Mouse (Mus musculus) megakaryocyte, embryonic 14.5 days (primary cell): ENCODE results near the gene Ntsr1.

ENCODE experiments used
- FLI1 ChIP-seq: IDR thresholded peaks from 2 replicates; pipeline ENCODE4 v1.6.1; 2012; ENCODE audit warnings: low read length, inconsistent platforms, mixed read lengths
- GATA1 ChIP-seq: IDR thresholded peaks from 3 replicates; pipeline ENCODE4 v1.6.1; 2012; ENCODE audit warnings: mixed read lengths, low read length, inconsistent platforms, borderline replicate concordance

DNA sequence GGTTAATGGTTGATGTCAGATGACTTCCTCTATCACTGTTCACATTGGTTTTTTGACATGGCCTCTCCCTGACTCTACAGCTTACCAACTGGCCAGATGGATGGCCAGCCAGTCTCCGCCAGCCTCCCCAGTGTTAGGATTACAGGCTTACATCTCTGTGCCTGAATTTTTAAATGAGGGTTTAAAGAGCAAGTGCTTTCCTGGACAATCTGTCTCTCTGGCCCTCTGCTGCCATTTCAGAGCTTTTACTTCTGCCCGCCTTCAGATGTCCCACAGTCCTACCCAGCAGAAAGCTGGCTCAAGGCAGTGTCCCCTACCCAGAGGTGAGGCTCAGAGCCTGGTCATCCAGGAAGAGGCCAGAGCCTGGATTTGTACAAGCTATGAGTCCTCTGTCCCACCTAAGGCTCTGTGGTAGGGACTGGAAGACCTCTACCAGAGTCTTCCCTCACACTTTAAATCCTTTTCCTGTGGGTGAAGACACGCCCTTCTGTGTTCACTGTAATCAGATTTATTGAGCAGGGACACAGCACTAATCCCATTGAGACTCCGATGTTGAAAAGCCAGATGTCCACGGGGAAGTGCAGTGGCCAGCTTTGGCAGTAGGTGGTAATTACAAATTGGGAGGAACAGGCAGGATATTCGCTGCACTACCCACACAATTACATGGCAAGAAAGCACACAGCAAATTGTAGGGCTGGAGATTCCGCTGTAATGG is 32.1 kb downstream of the Ntsr1 start:
- TF ChIP-seq GATA1 (no peak), FLI1 (no peak)
